Mouse (Mus musculus) cerebellum, adult 9-10 months (tissue): ENCODE results near the gene A730009L09Rik.
A peak's percentile ranks its signal among the peaks of the same experiment; 100 is the strongest.

ENCODE experiments used
- DNase-seq: peaks from one replicate; pipeline ENCODE4 v3.0.0; 2022

The A730009L09Rik gene

DNA sequence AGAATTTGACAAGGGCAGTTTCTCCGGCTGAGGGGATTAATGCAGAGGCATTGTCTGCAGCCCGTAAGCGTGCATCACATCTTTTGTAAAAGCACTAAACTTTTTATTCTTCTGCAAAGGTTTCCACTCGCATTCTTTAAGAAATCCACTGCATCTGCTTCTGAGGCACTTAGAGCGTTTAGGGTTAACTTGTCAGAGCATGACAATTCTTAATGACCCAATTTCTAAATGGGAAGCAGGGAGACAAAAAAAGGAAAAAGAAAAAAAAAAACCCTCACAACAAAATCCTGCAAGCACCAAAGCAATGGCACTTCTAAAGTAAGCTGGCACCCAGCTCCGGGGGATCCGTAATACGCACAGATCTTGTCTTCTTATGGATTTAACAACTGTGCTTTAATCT lies at the start of gene A730009L09Rik:
TSS of gene A730009L09Rik (plus strand) at position 301 of the 400 bp plus-strand sequence.
- DNase-seq: no peak

DNA sequence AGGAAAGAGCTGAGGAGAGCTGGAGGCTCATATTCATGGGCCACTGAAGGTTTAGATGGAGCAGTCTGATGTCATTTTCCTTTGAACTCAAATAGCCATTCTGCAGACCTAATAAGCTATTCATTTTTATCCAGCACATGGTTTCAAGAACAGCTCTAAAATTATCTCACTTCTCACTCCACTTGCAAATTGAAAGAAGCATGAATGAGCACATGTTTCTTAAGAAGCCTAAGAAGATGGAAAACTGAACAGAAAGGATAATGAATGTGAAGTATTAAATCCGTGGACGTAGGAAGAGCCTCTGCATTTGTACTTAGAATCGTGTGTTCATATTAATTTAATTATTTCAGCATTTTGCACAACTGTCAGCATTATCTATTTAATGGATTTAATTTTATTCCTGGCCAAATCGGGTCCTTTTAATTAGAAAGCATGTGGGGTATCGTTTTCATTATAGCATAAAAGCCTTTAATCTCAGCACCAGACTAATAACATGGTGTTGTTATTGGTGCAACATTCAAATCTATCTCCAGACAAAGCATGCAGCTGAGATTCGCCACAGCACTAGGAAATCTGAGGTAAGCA lies 49.2 kb upstream of the A730009L09Rik start:
- DNase-seq: no peak

DNA sequence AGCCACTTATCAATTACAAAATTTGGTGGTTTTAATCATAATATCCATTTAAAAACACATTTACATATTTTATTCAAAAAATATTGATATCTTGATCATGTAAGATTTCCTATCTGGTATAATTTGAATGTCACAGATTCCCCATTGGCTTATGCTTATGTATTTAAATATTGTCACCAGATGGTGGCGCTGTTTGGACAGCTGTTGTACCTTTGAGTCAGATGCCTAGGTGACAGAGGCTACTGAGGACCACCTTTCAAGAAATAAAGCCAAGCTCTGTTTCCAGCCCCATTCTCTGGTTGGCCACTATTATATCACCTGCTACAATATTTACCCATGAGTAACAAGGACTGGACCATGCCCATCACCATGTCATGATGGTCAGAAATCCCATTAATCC lies 46.0 kb upstream of the A730009L09Rik start:
- DNase-seq: no peak

DNA sequence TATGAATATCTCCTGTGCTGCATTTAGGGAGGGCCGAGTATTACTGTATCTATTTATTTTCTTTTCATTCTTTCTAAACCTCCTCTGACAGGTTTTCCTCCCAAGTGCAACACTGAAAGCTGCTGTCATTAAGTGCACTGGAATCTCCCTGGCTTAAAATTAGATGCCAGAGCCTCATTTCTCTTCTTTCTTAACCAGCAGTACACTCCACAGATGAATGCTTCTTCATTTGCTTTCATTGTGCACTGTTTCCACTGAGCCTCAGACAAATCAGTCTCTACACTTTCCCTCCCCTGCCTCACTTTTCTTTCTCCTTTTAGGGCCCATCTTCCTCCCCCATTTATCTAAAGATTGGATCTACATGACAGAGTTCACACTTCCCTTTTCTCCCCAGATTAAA lies 44.9 kb upstream of the A730009L09Rik start:
- no peak for DNase-seq

DNA sequence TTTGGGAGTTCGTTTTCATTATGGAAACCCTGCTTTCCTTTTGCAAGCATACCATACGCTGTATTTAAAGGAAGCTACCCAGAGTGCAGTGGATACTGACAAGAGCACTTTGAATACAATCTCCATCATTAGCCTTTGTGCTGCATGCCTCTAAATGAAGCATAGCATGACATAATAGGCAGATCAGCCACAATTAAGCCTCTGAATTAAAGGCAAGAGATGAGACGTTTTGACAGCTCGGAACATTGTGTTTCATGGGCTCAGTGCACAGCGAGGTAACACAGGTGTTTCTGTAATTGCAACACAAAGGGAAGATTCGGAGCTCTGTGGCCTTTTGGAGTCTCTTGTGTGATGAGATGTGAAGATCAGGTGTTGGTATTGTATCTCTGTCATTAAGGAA lies 41.5 kb upstream of the A730009L09Rik start:
- DNase-seq: no peak

DNA sequence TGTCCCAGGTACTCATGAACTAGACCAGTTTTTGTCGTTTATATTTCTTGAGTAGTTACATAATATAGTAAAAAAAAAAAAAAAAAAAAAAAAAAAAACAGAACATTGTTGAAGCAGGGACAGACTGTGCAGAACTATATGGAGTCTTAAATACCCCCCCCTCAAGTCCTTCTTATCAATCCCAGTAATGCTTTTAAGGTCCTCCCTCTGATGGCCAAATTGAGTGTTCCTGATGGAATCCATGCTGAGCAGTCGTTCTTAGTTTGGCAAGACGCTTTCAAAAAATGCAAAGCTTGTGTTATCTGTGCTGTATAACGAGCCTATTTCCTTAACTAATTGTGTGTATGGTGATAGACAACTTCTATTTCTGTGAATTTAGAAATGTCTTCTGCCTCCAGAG lies 40.2 kb upstream of the A730009L09Rik start:
- DNase-seq: no peak

DNA sequence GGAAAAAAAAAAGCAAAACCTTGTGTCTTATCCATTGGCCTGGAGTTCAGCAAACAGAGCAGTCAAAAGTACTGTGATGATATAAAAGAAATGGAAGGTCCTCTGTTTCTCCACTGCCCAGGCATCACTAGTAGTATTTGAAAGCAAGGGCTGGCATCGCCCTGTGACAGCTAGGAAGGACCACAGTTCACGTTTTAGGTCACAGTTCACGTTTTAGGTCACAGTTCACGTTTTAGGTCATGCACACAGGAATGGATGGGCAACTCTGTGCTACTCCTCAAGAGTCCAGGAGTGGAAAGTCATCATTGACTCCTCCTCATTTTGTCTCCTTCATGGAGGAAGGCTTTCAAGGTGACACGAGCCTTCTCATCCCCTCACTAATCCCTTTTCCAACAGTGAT lies 38.0 kb upstream of the A730009L09Rik start:
- no peak for DNase-seq

DNA sequence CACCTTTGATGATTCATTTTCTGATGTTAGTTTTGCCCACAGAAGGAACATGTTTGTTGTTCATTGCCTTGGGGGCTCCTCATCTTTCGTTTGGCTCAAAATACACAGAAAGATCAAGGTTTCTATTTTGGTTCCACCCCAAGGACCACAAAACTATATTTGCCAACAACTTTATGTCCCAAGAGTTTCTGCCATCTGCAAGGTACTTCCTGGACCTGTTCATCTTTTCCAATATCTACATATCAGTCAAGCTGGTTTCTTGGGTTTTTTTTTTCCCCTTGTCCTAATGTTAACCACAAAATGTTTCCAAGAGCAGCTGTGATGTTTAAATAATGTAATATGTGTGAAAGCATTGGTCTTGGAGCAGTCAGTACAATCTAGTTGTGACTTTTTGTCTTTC lies 37.4 kb upstream of the A730009L09Rik start:
- no peak for DNase-seq

DNA sequence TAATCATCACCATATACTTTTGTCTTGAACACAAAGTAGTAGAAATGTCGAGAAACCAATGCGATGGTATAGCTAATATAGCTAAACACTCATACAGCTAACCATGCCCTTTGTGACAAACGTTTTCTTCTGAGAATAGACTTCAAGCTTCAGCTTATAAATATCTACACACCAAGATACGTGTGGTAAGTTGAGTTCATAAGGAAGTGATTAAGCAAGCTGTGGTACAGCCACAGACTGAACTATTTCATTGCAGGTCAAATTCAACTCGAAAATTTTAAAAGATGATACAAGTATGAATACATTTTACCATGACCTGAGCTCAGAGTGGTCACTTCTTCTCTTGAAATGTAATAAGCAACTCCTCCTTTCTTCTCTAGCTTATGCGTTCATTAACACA lies 37.0 kb upstream of the A730009L09Rik start:
- DNase-seq: no peak

DNA sequence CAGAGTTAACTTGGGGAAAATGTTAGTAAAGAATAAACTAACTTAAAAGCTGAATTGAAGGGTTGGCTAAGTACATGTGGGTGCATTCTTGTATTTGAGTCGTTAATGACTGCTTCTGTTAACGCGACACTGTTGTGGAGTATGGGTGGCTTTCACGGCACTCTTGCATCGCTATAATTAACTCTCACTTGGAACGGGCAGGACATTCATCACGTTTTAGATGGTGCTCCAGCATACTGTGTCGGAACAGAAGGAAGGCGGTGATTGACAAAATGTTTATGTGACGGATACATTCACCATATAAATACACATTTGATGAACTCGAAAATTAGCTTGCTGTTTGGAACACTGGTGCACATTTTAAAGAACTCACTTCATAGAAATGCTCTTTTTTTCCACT lies 29.0 kb upstream of the A730009L09Rik start:
- no peak for DNase-seq

DNA sequence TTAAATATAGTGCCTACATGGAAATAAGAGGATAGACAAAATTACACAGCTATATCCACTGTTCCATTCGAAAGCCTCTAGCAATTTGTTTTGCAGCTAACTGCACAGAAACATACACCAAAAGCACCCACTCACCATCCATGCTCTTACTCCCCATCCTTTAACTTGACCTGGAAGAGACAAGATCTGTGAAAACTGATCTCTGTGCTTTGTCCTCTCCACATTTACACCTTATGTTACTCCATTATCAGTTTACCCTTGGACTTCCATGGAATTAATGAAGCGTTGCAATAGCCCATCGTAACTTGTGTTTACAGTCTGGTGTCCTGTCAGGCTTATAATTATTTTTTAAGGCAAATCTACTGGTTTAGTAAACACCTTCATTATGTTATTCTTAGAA lies 20.1 kb upstream of the A730009L09Rik start:
- DNase-seq: no peak

DNA sequence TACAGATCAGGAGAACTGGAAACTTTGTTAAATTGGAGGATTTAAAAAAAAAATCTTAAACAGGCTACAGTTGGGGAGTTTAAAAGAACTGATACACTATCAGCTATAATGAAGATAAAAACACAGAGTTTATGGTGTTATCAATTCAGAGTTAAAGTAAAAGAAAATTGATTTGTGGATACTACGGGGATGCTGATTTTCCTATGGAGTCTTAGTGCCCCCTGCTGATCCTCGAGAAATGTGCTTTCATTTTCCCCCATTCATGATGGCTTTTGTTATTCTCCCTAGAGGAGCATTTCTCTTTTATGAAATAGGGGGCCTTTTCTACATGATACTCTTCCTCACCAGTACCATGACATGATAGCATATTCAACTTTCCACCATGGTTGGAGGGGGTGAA lies 19.5 kb upstream of the A730009L09Rik start:
- DNase-seq: no peak

DNA sequence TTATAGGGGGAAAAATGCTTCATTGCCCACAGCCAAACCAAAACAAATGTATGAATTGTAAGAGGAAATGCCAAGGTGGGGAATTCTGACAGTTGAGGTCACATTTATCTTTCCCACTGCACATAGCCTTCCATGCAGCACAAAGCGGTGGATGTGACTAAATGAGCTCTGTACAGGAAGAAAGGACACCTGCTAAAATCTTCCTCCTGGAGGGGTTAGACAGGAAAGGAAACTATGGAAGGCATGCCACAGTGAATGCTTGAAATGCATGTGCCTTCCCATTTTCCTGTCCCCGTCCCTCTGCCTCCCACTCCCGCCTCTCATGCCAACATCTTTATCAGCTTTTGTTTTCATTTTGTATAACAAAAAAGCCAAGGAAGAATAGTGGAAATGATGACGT lies 7.2 kb upstream of the A730009L09Rik start:
- DNase-seq: no peak

DNA sequence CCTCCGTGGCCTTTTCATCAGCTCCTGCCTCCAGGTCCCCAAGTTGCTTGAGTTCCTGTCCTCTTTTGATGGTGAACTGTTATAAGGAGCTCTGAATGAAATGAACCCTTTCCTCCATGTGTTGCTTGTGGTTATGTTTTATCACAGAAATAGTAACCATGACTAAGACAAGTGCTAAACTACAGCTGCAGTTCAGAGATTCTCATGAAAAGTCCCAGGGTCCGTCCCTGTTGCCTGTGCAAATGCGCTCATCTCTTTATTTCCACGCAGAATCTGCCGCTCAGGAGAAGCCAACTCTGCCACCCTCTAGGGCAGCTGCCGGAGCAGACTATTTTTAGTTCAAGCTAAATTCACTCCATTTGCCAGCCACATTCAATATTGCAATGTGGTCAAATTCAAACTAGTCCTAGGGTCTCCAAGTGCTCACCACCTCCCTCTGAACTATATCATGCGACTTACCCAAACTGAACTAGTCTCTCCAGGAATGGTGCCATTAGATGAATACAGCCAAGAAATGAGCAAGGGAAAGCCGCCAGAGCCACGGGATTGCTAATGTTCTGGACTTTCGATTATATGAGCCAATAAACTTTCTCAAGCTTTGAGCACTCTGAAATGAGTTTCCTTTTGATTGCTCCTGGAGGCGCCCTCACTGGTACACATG lies 7.2 kb downstream of the A730009L09Rik start:
- no peak for DNase-seq

DNA sequence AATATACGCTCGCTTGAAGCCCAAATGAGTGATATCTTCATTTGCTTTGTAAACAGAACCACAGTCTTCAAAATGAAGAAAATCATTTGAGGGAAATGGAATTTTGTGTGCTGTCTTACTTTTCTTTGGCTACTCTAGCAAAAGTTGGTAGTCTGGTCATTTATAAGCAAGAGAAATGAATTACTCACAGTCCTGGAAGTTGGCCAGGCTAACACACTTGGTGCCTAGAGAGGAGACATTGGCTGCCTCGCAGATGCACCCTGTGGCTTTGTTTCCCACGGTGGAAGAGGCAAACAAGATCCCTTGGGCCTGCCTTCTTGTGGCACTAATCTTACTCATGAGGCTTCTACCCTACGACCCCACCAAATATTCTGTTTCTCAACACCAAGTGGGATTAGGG lies 8.1 kb downstream of the A730009L09Rik start:
- DNase-seq: no peak

DNA sequence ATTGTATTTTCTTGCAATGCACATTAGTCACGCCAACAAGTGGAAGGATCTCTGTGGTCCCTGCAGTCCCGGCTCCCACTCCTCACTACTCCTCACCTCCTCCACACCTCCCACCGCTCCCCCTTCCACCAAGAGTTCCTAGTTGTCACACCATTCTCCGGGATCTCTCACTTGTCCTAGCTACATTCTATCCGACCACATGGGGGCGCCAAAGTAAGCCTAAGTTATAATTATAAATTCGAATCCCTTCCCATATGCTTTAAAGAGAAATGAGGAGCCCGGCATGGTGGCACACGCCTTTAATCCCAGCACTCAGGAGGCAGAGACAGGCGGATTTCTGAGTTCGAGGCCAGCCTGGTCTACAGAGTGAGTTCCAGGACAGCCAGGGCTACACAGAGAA lies 12.5 kb downstream of the A730009L09Rik start:
- DNase-seq: peak; percentile 15

DNA sequence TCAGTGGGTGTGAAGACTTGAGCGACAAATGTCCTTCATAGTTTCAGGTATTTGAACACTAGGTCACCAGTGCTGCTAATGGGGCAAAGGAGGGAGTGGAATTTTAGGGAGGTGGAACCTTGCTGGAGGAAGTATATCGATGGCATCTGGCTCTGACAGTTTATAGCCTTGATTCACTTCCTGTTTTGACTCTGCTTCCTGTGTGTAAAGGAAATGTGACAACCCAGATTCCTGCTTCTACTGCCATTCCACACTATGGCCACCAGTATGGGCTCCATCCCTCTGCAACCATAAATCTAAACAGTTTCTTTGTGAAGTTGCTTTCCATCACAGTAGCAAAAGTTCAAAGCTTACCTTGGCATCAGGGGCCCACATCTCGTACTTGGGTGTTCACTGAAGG lies 17.9 kb downstream of the A730009L09Rik start:
- no peak for DNase-seq

DNA sequence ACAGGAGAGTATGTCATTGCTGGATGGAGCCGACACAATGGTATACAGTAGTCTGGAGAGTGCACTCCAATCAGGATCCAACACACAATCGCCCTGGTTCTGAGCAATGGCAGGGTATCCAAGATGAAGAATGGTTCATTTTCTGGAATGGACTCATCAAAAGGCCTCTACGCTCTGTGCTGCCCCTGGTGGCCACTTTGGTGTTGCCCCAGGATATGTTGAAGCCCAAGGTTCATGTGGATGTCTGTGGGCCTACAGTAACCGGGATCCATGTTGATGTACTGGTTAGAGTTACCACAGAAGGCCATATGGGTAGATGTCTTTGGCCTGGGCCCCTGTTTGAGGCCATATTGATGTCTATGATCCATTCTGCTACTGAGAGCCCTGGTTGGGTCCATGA lies 31.1 kb downstream of the A730009L09Rik start:
- DNase-seq: no peak

DNA sequence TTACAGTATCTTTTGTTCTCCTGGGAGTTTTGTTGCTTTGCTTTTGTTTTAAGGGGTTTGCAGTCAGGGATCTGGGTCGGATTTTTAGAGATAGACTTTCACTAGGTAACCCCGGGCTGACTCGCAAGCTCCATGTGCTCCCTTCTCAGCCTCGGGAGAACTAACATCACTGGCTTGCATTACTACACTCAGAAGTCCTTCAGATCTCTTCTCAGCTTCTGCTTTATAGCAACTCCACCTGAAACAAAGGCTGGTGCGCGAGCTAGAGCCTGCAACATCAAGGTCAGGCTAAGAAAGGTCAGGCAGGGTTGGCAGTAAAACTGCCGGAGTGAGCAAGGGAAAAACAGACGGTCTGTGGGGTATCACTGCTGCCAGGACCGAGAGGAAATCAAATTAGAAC lies 34.2 kb downstream of the A730009L09Rik start:
- DNase-seq: no peak

DNA sequence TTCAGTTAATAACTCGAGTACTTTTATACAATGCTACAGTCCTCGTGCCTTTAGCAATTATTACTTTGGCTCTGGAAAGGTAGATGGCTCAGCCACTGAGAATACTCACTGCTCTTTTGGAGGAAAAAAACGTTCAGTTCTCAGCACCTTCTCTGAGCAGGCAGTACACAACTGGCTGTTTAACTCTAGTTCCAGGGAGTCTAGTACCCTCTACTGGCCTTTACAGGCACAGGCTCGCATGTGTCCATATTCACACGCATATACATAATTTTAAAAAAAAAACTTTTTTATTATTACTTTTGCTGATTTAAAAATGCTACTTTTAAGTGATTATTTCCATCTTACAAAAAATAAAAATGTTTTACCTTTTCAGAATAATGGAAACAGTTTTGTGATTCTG lies 35.5 kb downstream of the A730009L09Rik start:
- DNase-seq: no peak

DNA sequence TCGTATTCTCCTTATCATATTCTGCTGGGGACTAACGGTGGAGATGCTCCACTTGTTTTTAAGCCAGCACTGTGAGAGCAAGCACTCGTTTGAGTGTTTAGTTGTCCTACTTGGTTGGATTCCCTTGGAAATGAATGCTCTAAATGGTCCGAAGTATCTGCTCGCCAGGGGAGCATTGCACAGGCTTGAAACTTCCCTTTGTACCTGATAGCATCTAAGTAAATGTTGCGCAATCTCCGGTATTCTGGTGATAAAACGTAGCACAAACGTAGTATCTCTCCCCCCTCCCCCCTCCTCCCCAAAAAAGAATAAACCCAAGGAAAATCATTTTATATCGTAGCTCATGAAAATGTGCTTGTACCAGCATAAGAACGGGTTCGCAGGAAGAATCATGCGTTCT lies 39.1 kb downstream of the A730009L09Rik start:
- DNase-seq: no peak

DNA sequence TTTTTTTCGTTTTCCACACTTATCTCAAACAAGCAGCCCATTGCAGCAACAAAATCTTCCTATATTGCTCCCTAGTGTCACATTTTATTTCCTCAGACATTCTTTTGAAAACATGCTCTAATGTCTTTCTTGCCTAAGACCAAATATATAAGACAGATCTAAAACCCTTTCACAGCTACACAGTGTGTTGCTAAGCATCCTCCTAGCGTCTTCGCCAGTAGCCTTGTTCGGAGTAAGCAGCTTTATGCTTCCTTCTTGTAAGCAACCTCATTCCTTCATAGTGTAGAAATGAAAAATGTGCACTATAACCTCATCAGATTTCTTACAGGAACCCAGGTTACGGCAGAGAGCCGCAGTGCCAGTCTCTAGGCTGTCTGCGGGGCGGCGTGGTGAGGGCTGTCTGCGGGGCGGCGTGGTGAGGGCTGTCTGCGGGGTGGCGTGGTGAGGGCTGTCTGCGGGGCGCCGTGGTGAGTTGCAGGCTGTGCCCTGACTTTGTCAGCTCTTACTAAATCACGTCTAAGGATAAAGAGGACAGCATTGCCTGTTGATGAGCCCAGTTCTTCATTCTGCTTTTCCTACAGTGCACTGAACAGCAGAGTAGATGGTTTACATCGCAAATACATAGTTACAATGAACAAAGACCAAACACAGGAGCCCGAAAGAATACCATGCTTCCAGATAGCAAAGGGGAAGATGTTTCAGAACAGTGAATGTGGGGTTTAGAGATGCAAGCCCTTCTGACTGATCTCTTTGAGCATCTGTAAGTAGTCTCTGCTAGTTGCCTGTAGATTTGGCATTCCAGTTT lies 43.4 kb downstream of the A730009L09Rik start:
- DNase-seq: no peak

DNA sequence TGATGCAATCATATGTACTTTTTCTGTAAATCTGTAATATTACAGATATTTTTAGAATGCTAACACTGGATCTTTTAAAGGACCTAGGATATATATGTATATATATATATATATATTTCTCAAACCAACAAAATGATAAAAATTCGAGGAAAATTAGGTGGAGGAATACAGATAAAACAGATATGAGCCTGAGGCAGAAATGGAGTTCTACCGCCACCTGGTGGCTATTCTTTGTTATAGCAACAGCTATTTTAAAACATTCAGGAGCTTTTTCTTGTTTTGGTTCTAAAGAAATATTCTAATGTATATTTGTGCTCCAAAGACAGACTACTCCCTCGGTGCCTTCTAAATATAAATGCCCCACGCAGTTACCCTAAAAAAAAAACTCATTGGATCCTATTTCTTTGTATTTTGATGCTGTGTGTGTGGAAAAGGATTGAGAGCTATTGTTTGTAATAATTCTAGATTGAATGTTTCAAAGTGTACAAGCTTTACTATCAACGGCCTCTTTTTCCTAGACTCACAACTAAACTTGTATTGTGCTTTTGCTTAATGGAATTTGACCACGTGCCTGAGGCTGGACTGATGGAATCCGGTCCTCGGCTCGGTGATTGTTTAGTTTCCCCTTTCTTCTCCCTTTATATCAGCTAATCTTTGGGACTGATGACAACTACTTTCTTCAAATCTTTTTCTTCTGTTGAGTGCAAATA lies 44.8 kb downstream of the A730009L09Rik start:
- peak; percentile 13 for DNase-seq

DNA sequence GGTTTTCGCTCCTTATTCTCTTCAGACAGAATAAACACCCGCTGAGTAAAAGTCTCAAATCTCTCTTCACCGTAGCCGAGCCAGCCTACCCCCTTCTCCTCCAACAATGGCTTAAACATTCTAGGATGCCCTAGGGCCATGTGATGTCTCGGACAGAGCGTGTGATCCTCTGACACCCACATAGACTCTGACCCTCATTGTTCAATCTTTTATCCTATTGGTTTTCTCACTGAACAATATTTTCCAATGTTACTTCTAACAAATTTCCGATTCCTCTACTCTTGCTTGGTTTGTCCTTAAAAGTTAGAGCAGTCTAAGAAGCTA lies 45.3 kb downstream of the A730009L09Rik start:
- DNase-seq: no peak
